Mouse (Mus musculus) E14TG2a.4 (cell line): Measurements from ENCODE around the gene Cdrt4.

Experiments
- H3K27me3 ChIP-seq: 2 replicates; pipeline ENCODE4 v1.6.1; 2014; ENCODE audit warnings: low read length, control low read depth; ENCODE audit not compliant: insufficient read depth
- H3K36me3 ChIP-seq: 2 replicates; pipeline ENCODE4 v1.6.1; 2014; ENCODE audit warnings: low read length, control low read depth; ENCODE audit not compliant: insufficient read depth
- H3K4me1 ChIP-seq: replicated peaks from 2 replicates; pipeline ENCODE4 v1.6.1; 2014; ENCODE audit warnings: low read depth, low read length, control low read depth
- H3K4me3 ChIP-seq: replicated peaks from 2 replicates; pipeline ENCODE4 v1.5.1; 2014; ENCODE audit warnings: mild to moderate bottlenecking, low read length
- H3K9me3 ChIP-seq: 2 replicates; pipeline ENCODE4 v1.6.1; 2014; ENCODE audit warnings: low read length, control low read depth
- CTCF ChIP-seq: conservative IDR thresholded peaks from 2 replicates; pipeline ENCODE4 v1.5.1; 2014; ENCODE audit warnings: low read length
- NANOG ChIP-seq: IDR thresholded peaks from 2 replicates; pipeline ENCODE4 v1.6.1; 2014; ENCODE audit warnings: borderline replicate concordance, low read length, mixed read lengths
- POU5F1 ChIP-seq: IDR thresholded peaks from 2 replicates; pipeline ENCODE4 v1.6.1; 2014; ENCODE audit warnings: low read length, borderline replicate concordance

The Cdrt4 gene

DNA sequence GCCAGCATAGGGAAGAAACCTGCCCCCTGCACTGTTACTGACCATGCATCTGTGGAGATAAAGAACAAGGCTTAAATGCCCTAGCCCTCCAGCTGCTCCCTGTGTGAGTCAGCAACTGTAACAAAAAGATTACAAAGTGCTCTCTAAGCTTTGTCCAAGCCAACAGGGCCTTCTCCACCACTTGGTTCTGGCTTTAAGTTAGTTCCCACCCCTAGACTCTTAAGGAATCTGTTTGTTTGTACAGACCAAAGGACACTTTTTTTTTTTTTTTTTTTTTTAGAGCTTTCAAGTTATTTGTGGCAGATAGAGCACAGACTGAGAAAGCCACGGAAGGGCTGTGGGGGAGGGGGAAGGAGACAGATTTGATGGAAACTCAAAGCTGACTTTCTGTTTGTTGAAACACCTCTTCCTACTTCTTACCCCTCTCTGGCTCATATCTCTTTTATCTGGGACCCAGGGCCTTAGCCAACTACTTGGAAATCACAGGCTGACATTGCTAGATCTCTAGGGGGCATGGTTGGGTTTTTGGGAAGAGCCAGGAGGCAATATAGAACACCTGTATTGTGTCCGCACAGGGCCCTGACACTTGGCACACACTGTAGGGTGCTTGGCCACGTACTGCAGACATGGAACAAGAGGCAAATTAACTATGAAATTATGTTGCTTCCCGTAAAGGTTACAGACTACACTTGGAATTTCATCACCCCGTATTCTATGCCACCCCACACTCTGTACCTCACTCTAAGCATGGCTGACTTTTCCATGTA lies 44.9 kb downstream of the Cdrt4 start:
- TF ChIP-seq POU5F1: no peak
- no peak for TF ChIP-seq CTCF
- TF ChIP-seq NANOG: no peak
- H3K4me1 ChIP-seq: peaks cover 32% of the 10 kb centered on the region
- no peaks in the 10 kb centered on the region for H3K27me3 ChIP-seq

DNA sequence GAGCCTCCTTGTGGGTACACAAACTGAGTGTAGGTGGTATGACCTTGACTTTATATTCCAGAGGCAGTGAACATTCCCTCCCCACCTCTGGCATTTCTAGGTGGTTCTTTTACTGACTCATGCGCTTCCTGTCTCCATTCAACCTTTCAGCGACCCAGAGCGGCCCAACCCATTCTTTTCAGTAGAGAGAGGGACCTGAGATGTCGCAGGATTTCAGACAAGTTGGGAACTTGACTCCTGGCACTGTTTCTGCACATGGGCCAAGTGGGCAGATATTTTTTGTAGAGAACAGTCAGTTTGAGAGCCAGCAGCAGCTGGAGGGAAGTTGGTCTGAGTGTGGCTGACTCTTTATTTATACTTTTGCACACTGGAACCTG lies 45.5 kb downstream of the Cdrt4 start:
- Histone ChIP-seq H3K4me3 (no peak overlapping the region), H3K27me3 (no peaks in the 10 kb centered on the region), H3K36me3 (no peaks in the 10 kb centered on the region), H3K9me3 (no peaks in the 10 kb centered on the region), H3K4me1 (peaks cover 32% of the 10 kb centered on the region)
- TF ChIP-seq POU5F1 (no peak), CTCF (no peak), NANOG (no peak)

More for the DNA sequence above, 44.9 kb downstream of the Cdrt4 start:
- no peaks in the 10 kb centered on the region for H3K36me3 ChIP-seq
- no peak overlapping the region for H3K4me3 ChIP-seq
- H3K9me3 ChIP-seq: no peaks in the 10 kb centered on the region

DNA sequence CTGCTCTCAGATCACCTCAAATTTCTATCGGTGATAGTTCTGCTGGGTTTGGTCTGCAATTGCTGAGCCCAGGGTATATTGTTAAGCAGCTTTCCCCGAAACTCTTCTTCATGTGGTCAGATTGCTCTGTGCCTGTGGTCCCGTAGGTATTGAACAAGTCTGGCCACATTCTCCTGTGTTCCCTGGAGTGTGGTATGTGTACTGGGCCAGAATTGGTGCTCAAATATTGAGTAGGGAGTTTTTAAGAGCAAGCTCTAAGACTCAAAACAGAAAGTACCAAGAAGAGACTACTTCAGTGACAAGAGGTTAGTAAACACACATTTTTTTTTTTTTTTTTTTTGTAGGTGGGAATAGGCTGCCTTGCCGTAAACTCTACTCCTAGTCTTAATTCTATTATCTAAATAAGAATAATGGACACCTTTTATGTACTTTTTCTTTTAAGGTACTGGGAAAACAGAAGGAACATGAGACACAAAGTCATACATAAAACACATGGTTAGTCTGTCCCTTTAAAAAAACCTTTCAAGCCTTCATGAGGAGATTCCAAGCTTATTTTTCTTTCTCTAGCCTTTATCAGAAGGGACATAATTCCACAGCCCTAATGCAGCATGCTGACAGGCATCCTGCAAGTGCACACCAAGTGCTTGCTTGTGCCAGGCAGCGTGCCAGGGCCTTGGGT lies 46.2 kb downstream of the Cdrt4 start:
- no peaks in the 10 kb centered on the region for H3K27me3 ChIP-seq
- no peaks in the 10 kb centered on the region for H3K9me3 ChIP-seq
- TF ChIP-seq NANOG: no peak
- no peak for TF ChIP-seq CTCF
- TF ChIP-seq POU5F1: no peak
- H3K4me3 ChIP-seq: no peak overlapping the region
- H3K36me3 ChIP-seq: no peaks in the 10 kb centered on the region
- H3K4me1 ChIP-seq: peaks cover 32% of the 10 kb centered on the region

DNA sequence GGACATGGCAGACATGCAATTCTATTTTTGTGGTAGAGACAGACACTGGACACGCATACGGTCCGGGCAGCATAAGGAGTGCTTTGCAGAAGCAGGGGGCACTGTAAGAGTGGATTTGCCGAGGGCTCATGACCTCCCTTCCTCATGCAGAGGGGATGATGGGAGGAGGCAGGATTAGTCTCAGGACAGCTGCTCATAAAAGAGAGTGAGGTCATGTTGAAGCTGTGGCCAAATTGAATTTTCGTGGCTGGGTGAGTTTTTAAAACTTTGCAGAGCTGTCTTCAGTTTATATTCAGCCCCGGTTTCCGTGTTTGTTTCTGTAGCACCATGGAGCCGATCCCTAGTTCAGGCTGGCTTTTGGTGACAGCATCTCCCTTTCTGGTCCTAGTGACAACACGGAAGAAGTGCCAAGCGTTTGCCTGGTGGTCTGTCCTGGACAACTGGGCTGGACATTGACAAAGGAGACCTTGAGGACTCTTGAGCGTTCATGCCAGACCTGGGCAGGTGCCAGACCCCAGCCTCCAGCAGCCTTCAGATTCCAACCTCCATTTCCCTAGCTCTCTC lies 46.8 kb downstream of the Cdrt4 start:
- no peak overlapping the region for H3K4me3 ChIP-seq
- H3K4me1 ChIP-seq: peaks cover 32% of the 10 kb centered on the region
- TF ChIP-seq CTCF: no peak
- no peak for TF ChIP-seq POU5F1
- no peak for TF ChIP-seq NANOG
- H3K36me3 ChIP-seq: no peaks in the 10 kb centered on the region
- no peaks in the 10 kb centered on the region for H3K27me3 ChIP-seq
- H3K9me3 ChIP-seq: no peaks in the 10 kb centered on the region

DNA sequence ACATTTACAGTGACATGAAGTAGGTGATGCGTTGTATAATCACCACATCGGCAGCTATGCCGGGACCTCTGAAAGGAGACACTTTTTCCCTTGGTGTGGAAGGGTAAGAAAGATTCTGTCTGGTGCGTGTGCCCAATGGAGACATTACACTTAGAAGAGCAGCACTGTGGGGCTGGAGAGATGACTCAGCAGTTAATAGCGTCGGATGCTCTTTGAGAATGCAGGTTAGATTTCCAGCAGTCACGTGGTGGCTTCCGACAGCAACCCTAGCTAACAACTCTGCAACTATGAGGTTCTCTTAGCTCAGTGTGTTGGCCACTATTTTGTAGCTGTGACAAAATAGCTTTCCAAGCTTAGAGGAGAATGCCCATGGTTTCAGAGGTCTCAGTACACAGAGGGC lies 49.1 kb downstream of the Cdrt4 start:
- no peaks in the 10 kb centered on the region for H3K27me3 ChIP-seq
- H3K36me3 ChIP-seq: no peaks in the 10 kb centered on the region
- H3K4me3 ChIP-seq: no peak overlapping the region
- peaks cover 27% of the 10 kb centered on the region for H3K4me1 ChIP-seq
- TF ChIP-seq CTCF (no peak), NANOG (no peak), POU5F1 (no peak)
- no peaks in the 10 kb centered on the region for H3K9me3 ChIP-seq

DNA sequence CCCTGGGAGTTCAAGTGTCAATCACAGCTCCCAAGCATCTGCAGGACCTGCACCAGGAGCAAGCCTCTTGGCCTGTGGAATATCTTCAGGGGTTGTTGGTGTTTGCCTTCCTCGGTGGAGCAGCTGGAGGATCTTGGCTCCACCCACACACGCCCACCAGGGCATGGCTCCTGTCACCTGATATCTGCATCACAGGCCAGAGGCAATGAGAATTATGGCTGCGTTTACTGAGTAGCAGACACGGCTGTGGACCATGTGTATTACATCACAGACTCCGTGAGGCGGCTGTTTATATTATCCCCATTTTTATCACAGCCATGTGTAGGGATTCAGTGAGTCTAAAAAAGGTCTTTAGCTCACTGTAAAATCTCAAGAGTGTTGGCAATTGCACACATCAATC lies 53.6 kb downstream of the Cdrt4 start:
- Histone ChIP-seq H3K36me3 (no peaks in the 10 kb centered on the region), H3K4me1 (peaks cover 2% of the 10 kb centered on the region; the same call in 1 of the 2 replicates), H3K9me3 (peaks cover 3% of the 10 kb centered on the region; the same call in 1 of the 2 replicates), H3K27me3 (peaks cover 4% of the 10 kb centered on the region; the same call in 1 of the 2 replicates), H3K4me3 (no peak overlapping the region)
- TF ChIP-seq CTCF (no peak), NANOG (no peak), POU5F1 (no peak)

DNA sequence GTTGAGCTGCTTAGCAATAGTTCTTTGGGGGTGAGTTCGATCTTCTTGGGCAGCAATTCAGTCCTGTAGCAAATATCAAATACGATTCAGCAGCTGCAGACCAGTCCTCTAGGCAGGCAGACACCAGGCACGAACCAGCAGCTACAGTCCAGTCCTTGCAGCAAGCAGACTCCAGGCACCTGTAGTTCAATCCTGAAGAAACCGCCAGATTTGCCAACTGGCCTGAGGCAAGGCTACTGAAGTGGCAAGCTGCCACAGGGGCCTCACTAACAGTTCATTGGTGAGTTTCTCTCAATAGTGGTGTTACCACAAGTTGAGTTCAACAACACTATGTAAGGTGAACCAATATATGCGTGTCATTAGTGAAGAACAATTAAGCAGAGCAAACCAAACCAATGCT lies 56.4 kb downstream of the Cdrt4 start:
- Histone ChIP-seq H3K9me3 (peaks cover 3% of the 10 kb centered on the region), H3K4me3 (no peak overlapping the region), H3K36me3 (no peaks in the 10 kb centered on the region), H3K27me3 (peaks cover 4% of the 10 kb centered on the region; the same call in 1 of the 2 replicates), H3K4me1 (no peaks in the 10 kb centered on the region)
- no peak for TF ChIP-seq CTCF
- TF ChIP-seq NANOG: no peak
- TF ChIP-seq POU5F1: no peak

DNA sequence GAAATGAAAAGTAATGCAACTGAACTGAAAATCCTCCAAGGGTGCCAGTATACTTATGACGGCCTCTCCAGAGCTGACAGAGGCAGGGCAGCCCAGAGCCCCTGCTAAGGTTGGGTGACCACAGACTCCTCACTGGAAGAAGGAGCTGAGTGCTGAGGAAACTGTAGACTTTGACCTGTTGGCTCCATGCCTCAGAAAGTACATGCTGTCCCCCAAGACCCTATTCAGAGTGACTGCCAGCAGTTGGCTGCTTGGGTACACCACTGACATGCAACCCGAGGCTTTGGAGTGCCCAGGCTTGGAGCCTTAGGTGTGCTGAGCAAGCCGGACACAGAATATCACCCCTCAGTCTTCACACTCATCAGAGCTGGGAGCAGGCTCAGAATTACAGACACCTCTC lies 57.0 kb downstream of the Cdrt4 start:
- H3K27me3 ChIP-seq: peaks cover 4% of the 10 kb centered on the region; the same call in 1 of the 2 replicates
- no peaks in the 10 kb centered on the region for H3K36me3 ChIP-seq
- no peak for TF ChIP-seq NANOG
- no peak for TF ChIP-seq CTCF
- TF ChIP-seq POU5F1: no peak
- H3K4me3 ChIP-seq: no peak overlapping the region
- H3K9me3 ChIP-seq: peaks cover 3% of the 10 kb centered on the region
- no peaks in the 10 kb centered on the region for H3K4me1 ChIP-seq
